Mouse (Mus musculus): Measurements from ENCODE around the gene Rft1. TPM values are rescaled to one million over a fixed set of nuclear protein-coding genes. Genes with fewer than 3 reads are reported as not detected.

Rft1 gene
- 15.7 and 19.7 TPM in 2 replicates for total RNA-seq (2017)

DNA sequence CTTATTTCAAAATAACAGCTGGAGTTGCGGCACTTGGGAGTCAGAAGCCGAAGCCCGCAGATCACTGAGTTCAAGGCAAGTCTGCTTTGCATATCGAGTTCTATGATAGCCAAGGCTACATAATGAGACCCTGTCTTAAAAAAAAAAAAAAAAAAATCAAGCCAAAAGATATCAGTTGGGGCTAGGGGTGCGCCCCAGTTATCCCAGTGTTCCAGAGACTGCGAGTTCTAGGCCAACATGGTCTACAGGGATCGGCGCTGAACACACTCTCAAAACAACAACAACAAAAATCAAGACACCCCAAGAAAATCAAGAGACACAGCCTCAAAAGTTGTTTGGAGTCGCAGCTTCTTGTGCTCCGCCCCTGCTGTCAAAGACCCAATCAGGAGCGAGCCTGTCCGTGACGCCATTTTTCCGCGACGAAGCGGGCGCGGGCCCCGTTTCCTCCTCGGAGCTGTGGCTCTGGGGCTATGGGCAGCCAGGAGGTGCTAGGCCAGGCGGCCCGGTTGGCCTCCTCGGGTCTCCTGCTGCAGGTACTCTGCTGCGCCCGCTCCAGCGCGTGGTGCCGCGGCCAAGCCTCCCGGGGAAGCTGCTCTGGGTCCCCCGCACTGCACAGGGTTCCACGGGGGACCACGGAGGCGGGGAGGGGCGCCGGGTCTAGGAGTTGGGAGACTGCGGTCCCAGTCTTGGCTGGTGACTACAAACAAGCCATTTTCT lies at the start of gene Rft1:
Gene Rft1 (plus strand): TSS at position 418 of the 717 bp plus-strand sequence.
- ATAC-seq (replicated peaks in 1 of 2; ENCODE audit: insufficient read depth in 1 of 2, low FRiP score in 2 of 2, low TSS enrichment in 1 of 2, low read depth in 1 of 2, poor library complexity in 2 of 2, severe bottlenecking in 2 of 2), result peak; percentile 87 to 94

DNA sequence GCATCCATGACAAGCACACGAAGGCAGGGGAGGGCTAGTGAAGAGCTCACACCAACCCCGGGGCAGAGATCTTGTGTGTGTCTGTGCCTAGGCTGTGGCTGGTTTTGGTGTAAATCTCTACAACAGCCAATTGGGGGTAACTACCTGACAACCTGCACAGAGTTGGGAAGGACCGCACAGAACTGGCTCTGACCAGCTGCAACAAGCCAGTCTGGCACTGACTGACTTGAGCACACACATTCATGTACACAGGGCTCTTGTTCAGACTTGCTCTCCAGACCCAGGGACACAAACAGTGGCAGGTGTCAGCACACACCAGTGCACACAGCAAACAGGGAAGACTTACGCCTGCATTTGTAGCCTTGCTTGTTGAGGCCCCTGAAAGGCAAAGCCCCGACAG lies 47.3 kb upstream of the Rft1 start:
- ATAC-seq (replicated peaks in 1 of 2; ENCODE audit: insufficient read depth in 1 of 2, low FRiP score in 2 of 2, low TSS enrichment in 1 of 2, low read depth in 1 of 2, poor library complexity in 2 of 2, severe bottlenecking in 2 of 2), result no peak

DNA sequence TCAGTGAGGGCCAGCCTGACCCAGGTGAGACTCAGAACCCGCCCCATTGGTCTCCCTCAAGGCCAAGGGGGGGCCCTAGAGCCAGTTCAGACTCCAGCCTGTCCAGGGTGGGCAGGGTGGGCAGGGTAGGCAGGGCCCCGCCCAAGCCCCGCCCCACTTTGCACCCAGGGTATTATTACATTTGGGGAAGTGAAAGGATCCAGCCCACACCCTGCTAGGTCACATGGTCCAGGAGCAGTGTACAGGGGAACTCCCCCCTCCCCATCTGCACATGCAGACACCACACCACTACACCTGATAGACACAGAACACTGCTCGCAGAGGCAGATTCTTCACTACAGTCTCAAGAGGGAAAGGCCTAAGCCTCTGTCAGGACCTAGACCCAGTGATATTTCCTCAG lies 46.5 kb upstream of the Rft1 start:
- peak in 1 of 2 experiments; percentile 29; a peak in 1 of 4 replicates for ATAC-seq (replicated peaks in 1 of 2; ENCODE audit: insufficient read depth in 1 of 2, low FRiP score in 2 of 2, low TSS enrichment in 1 of 2, low read depth in 1 of 2, poor library complexity in 2 of 2, severe bottlenecking in 2 of 2)

DNA sequence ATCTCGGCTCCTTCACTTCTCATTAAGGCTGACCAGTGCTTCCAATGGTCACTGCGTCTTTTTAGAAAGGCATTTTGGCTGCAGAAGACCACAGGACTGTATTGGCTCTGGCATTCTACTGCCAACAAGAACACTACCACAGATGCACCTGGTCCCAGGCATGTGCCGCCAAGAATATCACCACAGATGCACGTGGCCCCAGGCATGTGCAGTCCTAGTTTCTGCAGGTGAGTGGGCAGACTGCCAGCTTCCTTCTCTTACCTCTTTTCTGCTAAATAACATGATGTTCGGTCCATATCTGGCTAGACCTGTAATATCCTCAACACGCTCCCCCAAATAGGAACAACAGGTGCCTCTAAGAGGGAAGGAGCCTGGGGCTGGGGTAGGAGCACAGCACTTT lies 46.0 kb upstream of the Rft1 start:
- no peak for ATAC-seq (replicated peaks in 1 of 2; ENCODE audit: insufficient read depth in 1 of 2, low FRiP score in 2 of 2, low TSS enrichment in 1 of 2, low read depth in 1 of 2, poor library complexity in 2 of 2, severe bottlenecking in 2 of 2)

DNA sequence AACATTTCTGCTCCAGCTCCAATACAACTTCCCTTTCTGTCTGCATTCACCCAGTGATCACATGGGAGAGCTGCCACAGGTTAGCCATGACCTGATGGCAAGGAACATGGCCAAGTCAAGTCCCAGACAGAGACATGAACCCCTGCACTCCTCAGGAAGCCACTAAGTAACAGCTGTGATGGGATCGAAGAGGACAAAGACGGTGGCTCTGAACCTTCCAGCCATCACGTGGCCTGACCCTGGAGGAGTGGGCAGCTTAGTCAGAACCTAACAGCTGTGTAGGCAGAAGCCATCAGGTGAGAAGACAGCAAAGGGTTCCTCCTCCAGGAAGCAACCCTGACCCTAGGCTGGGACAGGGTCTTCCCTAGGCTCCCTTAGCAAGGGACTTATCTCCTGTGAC lies 44.7 kb upstream of the Rft1 start:
- no peak for ATAC-seq (replicated peaks in 1 of 2; ENCODE audit: insufficient read depth in 1 of 2, low FRiP score in 2 of 2, low TSS enrichment in 1 of 2, low read depth in 1 of 2, poor library complexity in 2 of 2, severe bottlenecking in 2 of 2)

DNA sequence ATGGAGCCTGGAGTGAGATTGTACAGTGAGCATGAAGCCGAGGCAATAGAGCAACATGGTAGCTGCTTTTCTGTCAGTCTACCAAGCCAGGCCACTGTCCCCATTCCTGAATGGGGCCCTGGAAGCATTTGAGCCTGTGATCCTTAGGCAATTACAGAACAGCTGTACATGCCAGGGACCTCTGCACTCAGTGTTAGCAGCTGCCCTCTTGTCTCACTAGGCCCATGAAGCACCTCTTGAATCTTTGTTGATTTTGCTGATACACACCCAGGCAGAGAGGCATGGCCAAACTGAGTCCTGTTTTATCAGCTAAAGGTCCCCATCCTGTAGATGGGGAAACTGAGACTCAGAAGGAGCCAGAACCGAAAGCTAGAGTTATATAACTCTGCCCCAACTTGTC lies 43.9 kb upstream of the Rft1 start:
- ATAC-seq (replicated peaks in 1 of 2; ENCODE audit: insufficient read depth in 1 of 2, low FRiP score in 2 of 2, low TSS enrichment in 1 of 2, low read depth in 1 of 2, poor library complexity in 2 of 2, severe bottlenecking in 2 of 2), result no peak

DNA sequence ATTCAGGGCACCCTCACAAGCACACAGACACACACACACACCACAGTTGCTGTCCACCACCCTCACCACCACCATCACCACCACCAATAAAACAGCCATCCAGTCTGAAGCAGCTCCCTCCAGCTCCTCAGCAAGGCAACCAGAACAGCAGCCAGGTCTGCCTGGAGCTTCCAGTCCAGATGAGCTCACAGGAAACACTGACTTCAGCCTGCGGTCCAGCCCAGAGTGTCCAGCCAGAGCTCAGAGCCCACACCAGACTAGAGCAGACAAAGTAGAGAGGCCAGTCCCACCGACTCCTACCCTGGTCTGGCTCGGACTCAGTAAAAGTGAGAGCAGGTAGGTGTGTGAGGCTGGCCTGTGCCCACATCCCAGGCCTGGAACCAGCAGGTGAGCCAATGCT lies 43.2 kb upstream of the Rft1 start:
- ATAC-seq (replicated peaks in 1 of 2; ENCODE audit: insufficient read depth in 1 of 2, low FRiP score in 2 of 2, low TSS enrichment in 1 of 2, low read depth in 1 of 2, poor library complexity in 2 of 2, severe bottlenecking in 2 of 2), result no peak

DNA sequence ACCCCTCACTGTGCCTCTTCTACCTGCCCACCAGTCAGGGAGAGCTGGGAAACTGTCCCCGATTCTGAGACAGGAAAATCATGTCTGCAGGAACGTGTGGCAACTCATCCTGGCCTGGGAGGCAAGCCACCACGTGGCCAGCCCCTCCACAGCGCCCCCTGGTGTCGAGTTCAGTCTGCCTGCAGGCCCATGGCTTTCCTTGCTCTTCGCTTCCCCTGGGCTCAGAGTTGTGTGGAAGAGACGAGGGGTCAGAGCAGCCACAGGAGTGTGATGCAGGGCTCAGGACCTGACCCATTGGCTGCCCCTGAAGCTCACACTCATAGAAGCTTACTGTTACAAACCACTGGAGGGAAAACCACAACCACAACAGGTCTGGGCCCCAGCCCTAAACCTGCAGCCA lies 41.6 kb upstream of the Rft1 start:
- ATAC-seq (replicated peaks in 1 of 2; ENCODE audit: insufficient read depth in 1 of 2, low FRiP score in 2 of 2, low TSS enrichment in 1 of 2, low read depth in 1 of 2, poor library complexity in 2 of 2, severe bottlenecking in 2 of 2), result peak; percentile 80 to 84

DNA sequence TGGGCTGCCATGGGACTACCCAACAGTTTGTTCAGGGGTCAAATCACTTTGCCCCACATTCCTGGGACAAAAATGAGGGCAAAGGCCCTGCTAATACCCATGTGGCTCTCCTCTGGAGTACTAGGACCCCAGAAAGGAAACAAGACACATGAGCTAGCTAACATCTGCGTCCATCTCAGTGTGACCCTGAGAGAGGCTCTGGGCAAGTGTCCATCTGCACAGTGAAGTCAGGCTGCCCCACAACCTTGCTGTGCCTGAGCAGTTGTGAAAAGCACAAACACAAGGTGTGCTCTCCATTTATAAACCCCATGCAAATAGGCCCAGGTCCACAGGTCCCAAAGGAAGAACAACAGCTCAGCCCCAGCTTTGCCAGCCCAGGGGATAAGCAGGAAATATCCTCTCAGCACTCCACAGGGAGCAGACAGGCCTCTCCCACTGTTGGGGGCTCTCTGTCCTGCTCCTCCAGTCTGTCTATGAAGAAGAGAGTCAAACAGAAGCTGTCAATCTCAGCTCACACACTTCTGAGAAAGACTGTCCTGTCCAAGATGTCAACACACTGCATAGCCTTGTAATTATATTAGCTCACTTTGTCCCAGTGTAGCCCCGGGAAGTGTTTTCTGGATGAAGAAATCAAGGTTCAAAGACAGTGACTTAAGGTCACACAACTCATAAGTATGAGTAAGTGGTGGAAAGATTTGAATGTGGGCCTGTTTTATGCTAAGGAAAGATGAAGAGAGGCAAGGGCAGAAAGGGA lies 41.0 kb upstream of the Rft1 start:
- no peak for ATAC-seq (replicated peaks in 1 of 2; ENCODE audit: insufficient read depth in 1 of 2, low FRiP score in 2 of 2, low TSS enrichment in 1 of 2, low read depth in 1 of 2, poor library complexity in 2 of 2, severe bottlenecking in 2 of 2)

DNA sequence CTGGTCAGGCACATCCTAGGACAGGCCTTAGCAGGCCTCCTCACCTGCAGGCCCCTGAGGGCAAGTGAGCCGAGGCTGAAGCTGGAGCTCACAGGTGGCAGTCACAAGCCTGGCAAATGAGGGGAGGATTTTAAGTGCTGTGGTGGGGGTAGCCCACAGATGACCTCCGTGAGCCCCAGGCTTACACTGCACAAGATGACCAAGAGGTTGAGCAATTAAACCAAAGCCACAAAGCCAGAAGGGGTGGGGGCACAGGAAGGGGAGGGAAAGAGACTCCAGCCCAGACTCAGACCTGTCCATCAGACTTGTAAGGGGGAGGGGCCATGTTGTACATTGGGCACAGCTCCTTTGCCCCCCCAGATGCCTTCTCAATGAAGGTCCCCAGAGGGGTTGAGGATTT lies 37.4 kb upstream of the Rft1 start:
- ATAC-seq (replicated peaks in 1 of 2; ENCODE audit: insufficient read depth in 1 of 2, low FRiP score in 2 of 2, low TSS enrichment in 1 of 2, low read depth in 1 of 2, poor library complexity in 2 of 2, severe bottlenecking in 2 of 2), result no peak

DNA sequence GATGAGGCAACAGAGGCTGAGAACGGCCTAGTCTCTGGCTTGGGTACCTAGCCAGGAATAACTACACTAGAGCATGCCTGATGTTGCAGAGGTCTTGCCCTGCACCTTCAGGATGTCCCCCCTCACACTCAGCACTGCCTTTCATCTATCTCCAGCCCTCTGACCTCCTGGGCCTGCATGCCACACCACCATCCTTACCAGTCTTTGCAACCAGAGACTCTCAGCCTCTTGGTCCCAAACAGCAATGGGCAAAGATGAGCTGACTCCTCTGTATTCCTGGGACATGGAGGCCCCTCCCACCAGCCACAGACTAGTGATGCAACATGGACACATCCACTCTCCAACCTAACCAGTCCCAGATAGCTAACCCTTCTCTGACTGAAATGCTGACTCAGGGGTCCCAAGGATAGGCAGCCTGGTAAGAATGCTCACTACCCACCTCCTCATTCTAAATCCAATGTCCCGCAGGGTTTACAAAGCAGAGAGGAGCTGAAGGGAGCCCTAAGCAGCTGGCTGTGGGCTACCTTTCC lies 35.3 kb upstream of the Rft1 start:
- ATAC-seq (replicated peaks in 1 of 2; ENCODE audit: insufficient read depth in 1 of 2, low FRiP score in 2 of 2, low TSS enrichment in 1 of 2, low read depth in 1 of 2, poor library complexity in 2 of 2, severe bottlenecking in 2 of 2), result no peak

DNA sequence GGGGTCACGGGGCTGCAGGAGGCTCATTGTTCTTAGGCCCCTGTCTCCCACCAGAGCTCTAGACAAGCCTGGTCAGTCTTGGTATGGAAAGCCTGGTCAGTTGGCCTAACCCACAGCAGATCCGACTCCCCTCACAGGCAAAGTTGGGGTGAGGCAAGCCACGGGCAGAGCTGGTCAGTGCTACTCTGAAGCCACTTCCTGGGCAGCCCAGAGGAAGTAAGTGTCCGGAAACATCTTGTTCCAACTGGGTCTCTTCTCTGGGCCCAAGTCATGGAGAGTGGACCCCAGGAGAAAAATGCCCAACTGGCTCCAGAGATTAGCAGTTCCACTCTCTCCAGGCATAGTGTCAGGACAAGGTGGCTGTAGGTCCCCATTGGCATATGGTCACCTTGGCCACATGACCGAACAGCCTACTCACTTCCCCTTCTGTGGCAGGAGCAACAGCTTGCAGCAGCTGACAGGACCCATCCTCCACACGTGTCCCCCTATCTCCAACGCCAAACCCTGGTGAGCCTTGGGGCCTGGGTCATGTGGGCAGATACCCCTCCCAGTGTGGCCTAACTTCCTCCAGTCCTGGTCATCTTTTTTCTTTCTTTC lies 34.1 kb upstream of the Rft1 start:
- ATAC-seq (replicated peaks in 1 of 2; ENCODE audit: insufficient read depth in 1 of 2, low FRiP score in 2 of 2, low TSS enrichment in 1 of 2, low read depth in 1 of 2, poor library complexity in 2 of 2, severe bottlenecking in 2 of 2), result peak; percentile 39 to 53

DNA sequence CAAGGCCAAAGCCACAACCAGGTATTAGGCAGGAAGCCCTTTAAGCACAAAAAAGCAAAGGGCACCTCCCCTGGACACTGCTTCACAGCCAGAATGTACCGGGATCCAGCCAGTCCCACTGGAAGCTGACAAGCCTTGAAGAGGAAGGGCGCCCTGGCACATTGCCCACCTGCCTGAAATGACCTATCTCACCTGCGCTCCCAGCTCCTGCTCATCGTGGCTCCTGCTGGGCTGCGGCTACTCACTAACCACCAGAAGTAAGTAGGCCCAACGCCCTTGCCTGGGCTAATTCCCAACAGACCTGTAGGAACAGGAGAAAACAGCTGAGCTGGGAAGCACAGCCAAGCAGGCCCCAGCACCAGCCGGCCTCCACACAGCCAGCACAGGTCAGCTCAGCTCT lies 32.0 kb upstream of the Rft1 start:
- no peak for ATAC-seq (replicated peaks in 1 of 2; ENCODE audit: insufficient read depth in 1 of 2, low FRiP score in 2 of 2, low TSS enrichment in 1 of 2, low read depth in 1 of 2, poor library complexity in 2 of 2, severe bottlenecking in 2 of 2)

DNA sequence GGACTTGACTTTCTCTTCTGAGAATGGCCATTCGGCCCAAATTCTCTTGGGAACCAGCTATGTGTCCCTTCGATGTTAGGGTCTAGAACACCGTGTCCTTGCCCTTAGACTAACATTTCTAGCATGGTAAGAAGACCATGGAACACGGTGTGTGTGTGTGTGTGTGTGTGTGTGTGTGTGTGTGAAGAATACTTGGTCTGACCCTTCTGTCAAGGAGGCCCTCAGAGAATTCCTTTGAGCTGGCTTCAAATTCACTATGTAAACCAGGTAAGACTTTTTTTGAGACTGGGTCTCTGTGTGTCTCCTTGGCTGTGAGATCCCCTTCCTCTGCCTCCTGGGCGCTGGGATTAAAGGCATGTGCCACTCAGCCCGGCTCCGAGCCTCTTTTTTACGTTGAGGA lies 31.6 kb upstream of the Rft1 start:
- ATAC-seq (replicated peaks in 1 of 2; ENCODE audit: insufficient read depth in 1 of 2, low FRiP score in 2 of 2, low TSS enrichment in 1 of 2, low read depth in 1 of 2, poor library complexity in 2 of 2, severe bottlenecking in 2 of 2), result no peak

DNA sequence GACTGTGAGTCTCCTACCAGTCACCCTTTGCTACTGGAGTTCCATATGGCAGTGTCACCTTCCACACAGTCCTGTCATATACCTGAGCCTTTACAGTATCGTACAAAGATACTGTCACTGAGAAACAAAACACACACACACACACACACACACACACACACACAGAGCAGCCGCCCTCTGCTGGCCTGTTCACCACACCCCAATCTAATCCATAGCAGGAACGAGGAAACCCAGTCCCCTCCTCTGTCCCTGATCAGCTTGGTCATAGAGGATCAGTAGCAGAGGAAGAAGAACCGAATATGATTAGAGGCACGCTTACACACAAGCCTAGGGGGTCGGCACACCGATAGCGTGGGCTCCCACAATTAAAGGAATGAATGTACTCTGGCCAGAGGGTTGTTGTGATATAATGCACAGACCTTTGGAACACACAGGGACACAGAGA lies 29.9 kb upstream of the Rft1 start:
- ATAC-seq (replicated peaks in 1 of 2; ENCODE audit: insufficient read depth in 1 of 2, low FRiP score in 2 of 2, low TSS enrichment in 1 of 2, low read depth in 1 of 2, poor library complexity in 2 of 2, severe bottlenecking in 2 of 2), result no peak

DNA sequence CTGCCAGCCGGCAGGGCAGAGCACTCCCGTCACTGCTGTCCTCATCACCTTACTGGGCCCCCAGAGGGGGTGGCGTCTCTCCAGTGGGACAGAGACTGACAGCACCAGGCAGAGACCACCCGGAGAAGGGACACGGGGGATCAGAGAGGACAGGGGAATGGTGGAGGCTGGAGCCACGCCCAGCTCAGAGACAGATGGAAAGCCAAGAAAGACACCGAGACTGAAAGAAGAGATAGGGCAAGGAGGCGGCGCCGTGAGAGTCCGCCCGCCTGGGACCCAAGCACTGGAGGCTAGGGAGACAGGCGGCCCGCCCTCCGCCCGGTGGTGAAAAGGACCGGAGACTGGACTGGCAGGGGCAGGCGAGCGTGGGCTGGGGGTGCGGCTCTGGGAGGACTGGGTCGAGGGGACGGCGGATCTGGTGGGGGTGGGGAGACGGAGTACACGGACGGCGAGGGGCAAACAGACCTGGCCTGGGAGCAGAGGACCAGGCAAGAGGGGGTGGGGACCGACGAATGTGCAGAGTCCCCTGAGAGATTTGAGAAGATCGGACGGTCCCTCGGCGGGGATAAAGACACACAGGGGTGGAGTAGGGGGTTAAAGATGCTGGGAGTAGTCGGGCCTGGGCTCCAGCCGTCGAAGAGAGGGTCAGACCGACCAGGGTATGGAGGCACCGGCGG lies 28.9 kb upstream of the Rft1 start:
- peak; percentile 12 to 26; a peak in 3 of 4 replicates for ATAC-seq (replicated peaks in 1 of 2; ENCODE audit: insufficient read depth in 1 of 2, low FRiP score in 2 of 2, low TSS enrichment in 1 of 2, low read depth in 1 of 2, poor library complexity in 2 of 2, severe bottlenecking in 2 of 2)

DNA sequence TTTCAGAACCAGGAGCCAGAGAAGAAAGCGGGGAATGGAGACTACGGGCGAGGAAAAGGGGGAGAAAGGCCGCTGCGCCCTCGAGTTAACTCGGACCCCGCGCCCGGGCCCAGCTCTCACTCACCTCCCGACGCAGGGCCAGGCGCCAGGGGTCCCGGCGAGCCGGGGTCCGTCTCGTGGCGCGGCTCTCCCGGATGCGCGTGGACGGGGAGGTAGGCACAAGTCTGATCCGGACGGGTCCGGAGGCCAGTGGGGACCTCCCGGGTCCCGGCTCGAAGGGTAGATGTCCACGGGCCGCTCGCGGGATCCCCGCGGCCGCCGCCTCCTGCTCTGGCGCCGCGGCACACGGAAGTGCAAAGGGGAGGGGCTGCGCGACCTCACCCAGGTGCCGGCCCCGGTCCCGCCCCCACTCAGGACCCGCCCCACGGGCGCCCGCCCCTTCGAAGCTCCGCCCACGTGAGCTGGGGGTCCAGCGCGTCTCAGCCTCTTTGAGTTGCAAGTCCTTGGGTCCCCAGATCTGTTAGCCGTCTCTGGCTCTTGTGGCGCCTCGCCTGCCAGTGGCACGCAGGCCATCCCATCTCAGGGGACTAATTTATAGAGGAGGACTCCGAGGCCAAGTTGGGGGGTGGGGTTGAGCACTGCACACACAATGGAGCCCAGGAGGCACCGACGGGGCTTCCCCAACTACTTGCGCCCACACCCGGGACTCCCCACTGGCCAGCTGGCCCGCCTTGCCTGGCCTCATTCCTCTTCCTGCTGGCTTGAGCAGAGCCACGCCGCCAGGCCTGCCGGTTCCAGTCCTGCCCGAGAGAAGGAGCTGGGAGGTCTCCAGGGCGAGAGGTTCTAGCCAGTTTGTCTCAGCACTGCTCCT lies 28.1 kb upstream of the Rft1 start, which contains the start of gene Prkcd:
Gene Prkcd (minus strand): TSS at position 355 of the 871 bp plus-strand sequence.
- ATAC-seq (replicated peaks in 1 of 2; ENCODE audit: insufficient read depth in 1 of 2, low FRiP score in 2 of 2, low TSS enrichment in 1 of 2, low read depth in 1 of 2, poor library complexity in 2 of 2, severe bottlenecking in 2 of 2), result peak; percentile 33 to 58

Measured in hematopoietic stem cell, adult 5-6 weeks (primary cell).